Mouse (Mus musculus) splenic B cell, adult 2 months (primary cell): ENCODE data around the gene Cstl1.
A peak's percentile ranks its signal among the peaks of the same experiment; 100 is the strongest.

Source experiments
- DNase-seq: peaks from one replicate; pipeline ENCODE4 v3.0.0-alpha.2; 2011; ENCODE audit warnings: low read depth, low spot score
- H3K27me3 ChIP-seq: 2 replicates; pipeline ENCODE4 v1.6.1; 2012; ENCODE audit warnings: mild to moderate bottlenecking, low read length, moderate library complexity, mixed read lengths; ENCODE audit not compliant: control insufficient read depth, poor library complexity, insufficient read depth, severe bottlenecking
- H3K36me3 ChIP-seq: 2 replicates; pipeline ENCODE4 v1.6.1; 2012; ENCODE audit warnings: mild to moderate bottlenecking, low read length, moderate library complexity, mixed read lengths; ENCODE audit not compliant: control insufficient read depth, poor library complexity, insufficient read depth, severe bottlenecking

Cstl1 gene

GRCm38 (mm10) chr2:148750058-148750457, at the start of gene Cstl1:
Gene Cstl1, plus strand, starts transcription at chr2:148750358.
- H3K36me3 ChIP-seq: no peaks in the 10 kb centered on the region
- no peak for DNase-seq
- no peaks in the 10 kb centered on the region for H3K27me3 ChIP-seq

GRCm38 (mm10) chr2:148706409-148707201, 43.6 kb upstream of the Cstl1 start:
- DNase-seq: peak; percentile 48
- Histone ChIP-seq H3K27me3 (no peaks in the 10 kb centered on the region), H3K36me3 (no peaks in the 10 kb centered on the region)

- DNase-seq: no peak
- no peaks in the 10 kb centered on the region for H3K36me3 ChIP-seq
- H3K27me3 ChIP-seq: no peaks in the 10 kb centered on the region
These were observed 43.0 kb upstream of the Cstl1 start for GRCm38 (mm10) chr2:148707202-148707530.

GRCm38 (mm10) chr2:148712326-148712725, 37.8 kb upstream of the Cstl1 start:
- Histone ChIP-seq H3K27me3 (no peaks in the 10 kb centered on the region), H3K36me3 (no peaks in the 10 kb centered on the region)
- no peak for DNase-seq

GRCm38 (mm10) chr2:148717072-148717471, 33.1 kb upstream of the Cstl1 start:
- Histone ChIP-seq H3K27me3 (no peaks in the 10 kb centered on the region), H3K36me3 (no peaks in the 10 kb centered on the region)
- DNase-seq: no peak

GRCm38 (mm10) chr2:148719271-148719995, 30.7 kb upstream of the Cstl1 start:
- peak; percentile 7 for DNase-seq
- Histone ChIP-seq H3K36me3 (no peaks in the 10 kb centered on the region), H3K27me3 (no peaks in the 10 kb centered on the region)

- no peaks in the 10 kb centered on the region; the same call in 1 of the 2 replicates for H3K27me3 ChIP-seq
- DNase-seq: no peak
These were observed 18.4 kb upstream of the Cstl1 start for GRCm38 (mm10) chr2:148731614-148732326.

GRCm38 (mm10) chr2:148732327-148733000, 17.7 kb upstream of the Cstl1 start, which contains the start of gene Napb:
Gene Napb, minus strand, starts transcription at chr2:148732467.
- Histone ChIP-seq H3K27me3 (no peaks in the 10 kb centered on the region; the same call in 1 of the 2 replicates), H3K36me3 (no peaks in the 10 kb centered on the region)
- DNase-seq: peak; percentile 34

More at GRCm38 (mm10) chr2:148731614-148732326, 18.4 kb upstream of the Cstl1 start:
- no peaks in the 10 kb centered on the region for H3K36me3 ChIP-seq

GRCm38 (mm10) chr2:148743001-148743400, 7.2 kb upstream of the Cstl1 start:
- H3K27me3 ChIP-seq: no peaks in the 10 kb centered on the region; the same call in none of the 2 replicates
- no peaks in the 10 kb centered on the region for H3K36me3 ChIP-seq
- no peak for DNase-seq

GRCm38 (mm10) chr2:148743846-148744407, 6.2 kb upstream of the Cstl1 start:
- Histone ChIP-seq H3K36me3 (no peaks in the 10 kb centered on the region), H3K27me3 (no peaks in the 10 kb centered on the region; the same call in none of the 2 replicates)
- DNase-seq: no peak

- no peaks in the 10 kb centered on the region for H3K27me3 ChIP-seq
- H3K36me3 ChIP-seq: no peaks in the 10 kb centered on the region
- peak; percentile 90 for DNase-seq
These were observed 2.0 kb downstream of the Cstl1 start for GRCm38 (mm10) chr2:148751893-148752813.

GRCm38 (mm10) chr2:148754310-148754846, 4.2 kb downstream of the Cstl1 start:
- no peaks in the 10 kb centered on the region for H3K36me3 ChIP-seq
- DNase-seq: no peak
- no peaks in the 10 kb centered on the region for H3K27me3 ChIP-seq
